Mouse (Mus musculus) erythroid progenitor cell, adult 5-6 weeks (primary cell): ENCODE data around the gene Ankrd55. TPM values are rescaled to one million over a fixed set of nuclear protein-coding genes. Genes with fewer than 3 reads are reported as not detected.
"Not testable (repeated sequence)": the region's sequence is repeated elsewhere in the genome, so short reads cannot be mapped to it uniquely, and the experiment has no call there.

ENCODE experiments used
- ATAC-seq: replicated peaks from 2 replicates; pipeline ENCODE4 v1.8.0; 2016; ENCODE audit warnings: moderate number of reproducible peaks, mild to moderate bottlenecking, moderate TSS enrichment, inconsistent platforms; ENCODE audit not compliant: poor library complexity, low FRiP score, severe bottlenecking
- total RNA-seq, 2 experiments: library from RNA; stranded (forward) in 1 of 2; stranded (reverse) in 1 of 2; fragments of 150-400 nt in 1 of 2; fragments of 186-747, 209-891 nt in 1 of 2; gene quantifications; 2 replicates each; pipeline versions ENCODE4 v1.2.3 to v1.2.4; 2015 to 2017; ENCODE audit warnings: low replicate concordance in 2 of 2

Gene Ankrd55
- total RNA-seq, 2 experiments from 2014 or later = not detected

DNA sequence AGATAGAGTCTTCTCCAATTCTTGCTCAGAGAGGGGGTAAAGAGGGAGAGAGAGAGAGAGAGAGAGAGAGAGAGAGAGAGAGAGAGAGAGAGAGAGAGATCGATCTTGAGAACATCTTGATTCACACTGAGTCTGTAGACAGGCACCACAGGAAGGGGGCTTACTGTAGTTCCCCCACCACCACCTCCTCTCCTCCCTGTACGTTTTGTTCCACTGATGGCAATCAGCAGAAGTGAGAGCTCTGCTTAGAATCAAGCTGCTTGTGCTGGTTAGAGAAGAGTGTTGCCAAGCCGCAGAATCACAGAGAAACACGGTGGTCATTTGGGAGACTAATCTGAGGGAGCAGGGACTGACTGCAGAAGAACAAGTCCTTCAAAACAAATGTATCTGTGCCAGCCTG is 1.7 kb downstream of the Ankrd55 start:
- ATAC-seq = no peak

DNA sequence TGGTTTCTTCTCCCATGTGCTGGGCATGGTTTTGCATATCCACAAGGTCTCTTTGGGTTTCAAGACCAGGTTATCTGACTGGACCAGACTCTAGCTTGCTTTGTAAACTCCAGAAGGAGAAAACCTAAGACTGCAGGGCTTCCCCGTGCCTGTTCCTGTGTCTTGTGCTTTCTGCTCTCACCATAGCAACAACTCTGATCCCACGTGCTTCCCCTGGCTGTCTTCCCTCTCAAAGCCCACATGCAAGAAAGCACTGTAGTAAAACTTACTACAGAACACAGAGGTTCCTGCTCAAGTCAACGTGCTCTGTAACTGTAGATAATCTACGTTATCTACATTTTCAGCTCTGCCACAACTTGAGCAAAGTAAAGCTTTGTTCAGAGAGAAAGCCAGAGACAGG is 4.2 kb downstream of the Ankrd55 start:
- no peak for ATAC-seq

DNA sequence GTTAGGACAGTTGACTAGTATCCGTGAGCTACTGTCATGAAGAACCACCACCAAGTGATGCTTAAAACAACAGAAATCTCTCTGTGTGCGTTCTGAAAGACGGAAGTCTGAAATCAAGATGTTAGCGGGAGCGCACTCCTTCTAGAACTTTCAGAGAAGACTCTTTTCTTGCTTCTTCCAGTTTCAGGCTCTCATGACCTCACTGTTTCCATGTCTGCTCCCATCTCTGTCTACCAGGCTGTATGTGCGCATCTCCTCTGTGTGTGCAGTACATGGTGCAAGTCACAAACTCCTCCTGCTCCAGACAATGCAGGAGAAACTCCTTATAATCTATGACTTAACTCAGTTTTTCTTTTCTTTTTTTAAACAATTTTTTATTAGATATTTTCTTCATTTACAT is 4.8 kb downstream of the Ankrd55 start:
- no peak for ATAC-seq

DNA sequence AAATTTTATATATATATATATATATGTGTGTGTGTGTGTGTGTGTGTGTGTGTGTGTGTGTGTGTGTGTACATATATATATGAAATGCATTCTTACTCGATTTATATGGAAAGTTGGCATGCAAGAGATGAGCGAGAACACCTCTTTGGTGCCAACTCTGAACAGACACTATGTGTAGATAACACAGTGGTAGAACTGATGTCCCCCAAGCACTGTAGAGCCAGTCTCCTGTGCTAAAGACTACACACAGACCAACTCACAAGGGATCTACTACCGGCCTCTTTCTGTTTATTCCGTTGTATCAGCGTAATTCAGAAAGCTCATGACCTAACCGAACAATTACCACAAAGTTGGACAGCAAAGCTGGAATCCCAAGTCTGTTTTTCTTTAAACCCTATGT is 6.2 kb downstream of the Ankrd55 start:
- no peak for ATAC-seq

DNA sequence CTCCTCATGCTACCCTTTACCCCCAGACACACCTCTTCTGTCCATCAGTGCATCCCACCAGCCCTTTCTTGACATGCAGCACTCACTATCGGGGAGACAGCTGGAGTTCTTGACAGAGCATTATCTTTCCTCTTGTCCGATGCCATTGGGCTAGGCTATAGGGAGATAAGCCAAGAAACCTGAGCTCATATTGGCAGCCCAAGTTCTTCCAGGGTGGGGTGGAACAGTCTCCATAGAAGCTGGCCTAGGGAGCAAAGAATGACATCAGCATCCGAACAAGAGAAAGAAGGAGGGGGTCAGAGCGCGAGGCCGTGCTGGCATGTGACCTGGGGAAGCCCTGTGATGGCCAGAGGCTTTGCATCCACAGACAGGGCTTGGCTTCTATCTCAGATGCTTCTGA is 9.5 kb downstream of the Ankrd55 start:
- no peak for ATAC-seq

DNA sequence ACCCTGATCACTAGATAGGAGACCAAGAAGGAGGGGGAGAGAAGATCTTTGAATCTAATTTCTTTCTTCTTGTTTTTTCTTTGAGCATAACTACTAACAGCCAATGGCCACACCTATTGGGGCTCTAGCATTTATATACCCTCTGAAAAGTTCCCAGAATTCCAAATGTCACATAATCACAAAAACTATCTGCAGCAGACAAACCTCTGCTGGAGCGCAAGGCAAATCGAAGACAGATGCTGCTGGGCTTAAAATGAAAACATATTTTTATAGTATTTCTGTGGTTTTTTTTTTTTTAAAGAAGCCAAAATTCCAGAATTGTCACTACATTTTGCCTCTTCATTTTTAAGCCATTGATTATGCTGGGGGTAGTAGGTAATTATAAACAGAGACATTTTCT is 15.2 kb downstream of the Ankrd55 start:
- no peak for ATAC-seq

DNA sequence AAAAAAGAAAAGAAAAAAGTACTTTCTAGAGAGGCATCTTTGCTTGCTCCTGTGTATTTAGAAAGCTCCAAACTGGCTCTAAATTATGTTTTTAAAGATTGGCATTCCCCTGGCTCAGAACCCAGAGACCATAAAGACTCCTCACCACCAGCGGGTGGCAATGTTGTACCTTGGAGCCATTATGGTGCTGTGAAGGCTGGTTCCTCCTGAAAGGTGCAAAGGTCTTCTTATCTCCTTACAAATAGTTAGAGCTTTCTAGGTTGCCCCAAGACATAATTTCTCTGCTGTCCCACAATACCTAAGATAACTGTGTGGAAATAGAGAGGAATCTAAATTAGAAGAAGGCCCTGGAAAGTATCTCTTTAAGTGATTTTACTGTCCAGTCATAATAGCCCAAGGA is 20.4 kb downstream of the Ankrd55 start:
- ATAC-seq = no peak

DNA sequence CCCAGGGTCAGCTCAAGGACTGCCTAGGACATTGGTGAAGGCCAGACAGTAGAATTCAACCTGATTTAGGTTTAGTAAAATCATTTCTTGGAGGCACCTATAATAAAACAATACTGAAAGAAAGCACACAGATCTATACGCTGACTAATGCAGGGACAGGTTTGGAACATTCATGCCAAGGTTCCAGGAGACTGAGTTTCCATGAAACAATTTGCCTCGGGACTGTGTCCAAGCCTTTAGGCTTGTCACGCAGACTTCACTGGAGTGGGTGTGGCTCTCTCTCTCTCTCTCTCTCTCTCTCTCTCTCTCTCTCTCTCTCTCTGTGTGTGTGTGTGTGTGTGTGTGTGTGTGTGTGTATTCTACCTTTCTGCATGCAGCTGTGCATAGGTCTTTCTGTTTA is 23.4 kb downstream of the Ankrd55 start:
- ATAC-seq = not testable (repeated sequence)

DNA sequence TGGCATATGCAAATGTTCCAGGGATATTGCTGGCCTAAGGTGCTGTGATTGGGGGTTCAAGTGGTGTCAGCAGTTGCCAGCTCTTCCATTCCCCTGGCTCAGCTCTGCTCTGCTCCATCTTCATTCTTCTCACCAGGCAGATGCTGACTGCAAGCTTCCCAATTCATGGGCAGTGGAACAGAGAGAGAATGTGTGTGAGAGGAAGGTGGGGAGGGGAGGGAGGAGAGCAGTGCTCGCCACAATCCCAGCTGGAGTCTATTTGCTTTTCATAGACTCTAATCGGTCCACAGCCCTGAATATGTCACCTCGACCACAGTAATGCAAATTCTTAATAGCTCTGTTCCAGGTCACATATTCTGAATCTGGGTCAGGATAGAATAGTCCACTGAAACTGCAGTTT is 27.2 kb downstream of the Ankrd55 start:
- ATAC-seq = no peak

DNA sequence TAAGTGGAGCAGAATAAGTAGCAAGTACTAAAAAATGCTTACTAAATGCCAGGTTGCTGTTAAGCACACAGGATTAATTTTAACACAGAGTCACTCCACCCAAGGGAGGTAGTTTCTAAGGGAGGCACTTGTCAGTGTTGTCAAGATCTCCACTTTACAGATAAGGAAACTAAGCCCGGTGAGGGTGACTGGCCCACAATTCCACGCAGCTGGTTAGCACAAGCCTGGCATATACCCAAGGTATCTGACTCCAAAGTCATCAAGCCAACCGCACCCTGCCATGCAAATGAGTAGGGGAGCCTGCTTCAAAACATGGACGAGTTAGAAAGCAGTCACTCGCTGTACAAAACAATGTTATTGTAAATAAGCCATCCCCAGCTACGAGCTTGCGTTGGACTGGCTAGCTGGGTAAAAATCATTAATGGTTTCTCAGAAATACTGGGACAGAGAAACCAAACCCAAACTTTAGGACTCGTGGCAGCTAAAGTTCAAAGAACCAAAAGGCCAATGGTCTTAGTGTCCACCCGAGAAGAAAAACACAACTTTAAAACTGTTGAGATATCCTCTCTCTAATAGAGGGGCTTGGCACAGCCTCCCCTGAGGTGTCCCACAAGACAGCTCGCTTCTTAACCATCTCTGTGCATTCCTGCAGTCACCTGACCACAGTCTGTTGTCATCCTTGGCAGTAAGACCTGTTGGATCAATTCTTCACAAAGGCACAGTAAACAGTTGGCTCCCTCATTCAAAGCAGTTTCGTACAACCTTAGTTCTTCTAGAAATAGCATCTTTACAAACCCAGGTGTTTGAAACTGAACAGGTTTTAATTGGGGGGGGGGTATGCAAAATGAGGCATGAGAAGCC is 28.6 kb downstream of the Ankrd55 start:
- ATAC-seq = no peak

DNA sequence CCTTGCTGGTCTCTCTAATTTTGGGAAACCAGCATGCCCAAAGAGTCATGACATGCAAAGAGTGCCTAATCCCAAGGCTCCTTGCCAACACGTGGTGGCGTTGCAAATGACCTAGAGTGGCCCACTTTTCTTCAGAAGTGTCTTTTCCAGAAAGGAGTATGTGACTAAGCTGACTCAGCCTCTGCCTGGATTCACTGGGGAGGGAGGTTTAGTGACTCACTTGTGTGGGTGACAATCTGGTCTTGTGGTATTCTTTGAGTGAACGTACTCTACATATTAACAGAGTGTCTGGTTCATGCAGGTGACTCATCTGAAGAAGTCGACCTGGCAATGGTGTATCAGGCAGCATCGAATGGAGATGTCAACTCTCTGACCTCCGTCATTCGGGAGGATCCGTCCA is 29.9 kb downstream of the Ankrd55 start:
- no peak for ATAC-seq

DNA sequence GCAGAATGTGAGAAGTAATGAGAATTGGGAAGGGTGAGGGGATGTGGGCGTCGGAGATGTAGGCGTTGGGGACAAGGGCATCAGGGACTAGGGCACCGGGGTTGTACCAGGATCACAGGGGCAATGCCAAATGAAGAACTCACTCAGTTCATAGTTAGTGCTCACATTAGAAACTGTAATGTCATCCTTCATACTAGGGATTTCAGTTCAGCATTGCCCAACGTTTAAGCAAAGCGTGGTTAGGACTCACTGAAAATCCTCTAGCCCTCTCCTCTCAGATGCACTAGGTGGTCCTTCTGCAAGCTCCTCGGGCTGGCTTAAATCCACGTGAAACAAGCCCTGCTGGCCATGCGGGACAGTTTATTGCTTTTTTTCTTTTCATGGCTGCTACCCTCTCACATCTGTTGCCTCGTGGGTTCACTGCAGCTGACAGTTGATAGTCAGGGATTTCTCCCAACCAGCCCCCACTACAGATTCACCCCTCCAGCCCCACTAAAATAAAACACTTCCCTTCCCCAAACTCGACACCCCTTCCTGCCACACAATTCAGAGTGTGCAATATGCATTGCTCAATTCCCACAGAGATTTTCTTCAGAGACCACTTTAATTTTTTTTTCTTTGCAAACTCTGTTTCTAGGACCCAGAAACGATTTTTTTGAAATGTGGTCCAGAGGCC is 35.5 kb downstream of the Ankrd55 start:
- no peak for ATAC-seq

DNA sequence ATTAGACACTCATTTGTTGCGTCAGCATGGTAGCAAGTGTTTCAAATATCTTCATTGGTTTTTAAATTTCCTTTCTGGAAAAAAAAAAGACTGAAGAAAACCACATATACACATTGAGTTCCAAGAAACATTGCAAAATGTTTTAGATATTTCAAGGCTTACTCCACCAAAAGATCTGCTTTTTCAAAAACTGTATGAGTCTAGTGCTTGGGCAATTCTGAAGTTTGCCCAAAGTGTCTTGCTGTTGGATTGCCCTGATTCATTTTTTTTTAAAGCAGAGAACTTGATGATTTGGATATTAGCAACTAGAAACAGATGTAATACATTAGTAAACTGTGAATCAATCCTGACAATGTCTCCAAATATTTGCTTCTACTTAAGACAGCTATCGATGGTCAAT is 36.9 kb downstream of the Ankrd55 start:
- no peak for ATAC-seq

DNA sequence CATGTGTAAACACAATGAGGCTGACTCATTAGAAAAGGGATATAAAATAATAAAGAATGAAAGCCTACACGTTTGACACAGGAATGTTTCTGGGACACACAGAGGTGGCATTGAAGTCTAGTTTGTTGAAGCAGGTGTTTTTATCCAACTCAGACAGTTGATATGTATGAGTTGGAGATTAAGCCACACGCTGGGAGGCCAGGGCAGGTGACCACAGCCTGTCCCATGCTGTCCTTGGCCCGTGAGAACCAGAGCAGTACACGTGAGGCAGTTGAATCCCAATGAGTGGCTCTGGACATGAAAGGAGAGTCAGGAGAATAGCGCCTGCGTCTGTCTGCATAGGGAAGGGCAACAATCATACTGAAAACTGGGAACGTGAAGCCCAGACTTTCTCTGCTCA is 38.2 kb downstream of the Ankrd55 start:
- ATAC-seq = no peak

DNA sequence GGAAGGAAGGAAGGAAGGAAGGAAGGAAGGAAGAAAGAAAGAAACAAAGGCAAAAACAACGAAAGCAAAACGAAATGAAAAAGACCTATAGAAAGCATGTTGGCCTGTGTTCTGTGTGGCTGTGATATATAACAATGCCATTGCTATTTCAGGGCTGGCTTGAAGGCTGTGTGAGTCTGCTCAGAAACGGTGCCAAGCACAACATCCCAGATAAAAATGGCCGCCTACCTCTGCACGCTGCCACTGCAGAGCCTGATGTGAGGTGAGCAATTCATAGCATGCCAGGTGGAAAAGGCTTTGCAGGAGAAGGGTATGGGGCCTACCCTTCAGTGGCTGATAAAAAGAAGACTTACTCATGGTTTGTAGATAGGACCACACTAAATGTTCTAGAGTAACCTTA is 38.7 kb downstream of the Ankrd55 start:
- no peak for ATAC-seq

DNA sequence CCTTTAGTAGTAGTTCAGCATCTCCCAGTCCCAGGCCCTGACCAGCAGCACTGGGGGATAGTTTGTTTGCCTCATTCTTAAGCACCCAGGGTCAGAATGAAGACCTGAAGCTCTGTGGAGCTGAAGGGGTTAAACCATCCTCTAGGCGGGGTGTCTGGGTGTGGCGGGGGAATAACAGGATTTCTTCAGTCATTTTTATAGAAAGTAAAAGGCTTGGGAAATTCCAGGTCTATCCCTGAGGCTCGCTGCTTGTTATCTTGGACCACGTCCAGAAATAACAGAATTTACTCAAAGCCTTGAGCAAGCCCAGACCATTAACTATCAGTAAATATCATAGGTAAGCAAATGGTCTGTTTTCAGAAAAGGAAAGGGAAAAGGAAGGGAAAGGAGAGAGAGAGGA is 39.3 kb downstream of the Ankrd55 start:
- no peak for ATAC-seq

DNA sequence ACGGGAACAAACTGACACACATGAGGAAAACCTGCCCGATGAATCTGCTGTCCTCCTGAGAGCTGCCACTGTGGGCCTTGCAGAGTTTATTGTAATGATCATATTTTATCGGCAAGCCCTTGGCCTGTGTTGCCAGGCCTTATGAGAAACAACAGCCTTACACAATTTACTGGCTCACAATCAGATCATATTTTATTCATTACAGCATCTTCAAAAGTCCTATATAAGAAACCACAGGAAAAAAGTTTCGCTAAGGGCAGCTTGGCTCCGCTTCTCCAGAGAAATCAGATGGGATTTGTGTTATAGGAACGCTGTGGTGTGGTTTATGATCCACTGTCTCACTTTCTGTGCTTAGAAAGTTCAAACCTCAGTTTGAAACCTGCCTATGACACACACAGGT is 42.0 kb downstream of the Ankrd55 start:
- ATAC-seq = no peak

DNA sequence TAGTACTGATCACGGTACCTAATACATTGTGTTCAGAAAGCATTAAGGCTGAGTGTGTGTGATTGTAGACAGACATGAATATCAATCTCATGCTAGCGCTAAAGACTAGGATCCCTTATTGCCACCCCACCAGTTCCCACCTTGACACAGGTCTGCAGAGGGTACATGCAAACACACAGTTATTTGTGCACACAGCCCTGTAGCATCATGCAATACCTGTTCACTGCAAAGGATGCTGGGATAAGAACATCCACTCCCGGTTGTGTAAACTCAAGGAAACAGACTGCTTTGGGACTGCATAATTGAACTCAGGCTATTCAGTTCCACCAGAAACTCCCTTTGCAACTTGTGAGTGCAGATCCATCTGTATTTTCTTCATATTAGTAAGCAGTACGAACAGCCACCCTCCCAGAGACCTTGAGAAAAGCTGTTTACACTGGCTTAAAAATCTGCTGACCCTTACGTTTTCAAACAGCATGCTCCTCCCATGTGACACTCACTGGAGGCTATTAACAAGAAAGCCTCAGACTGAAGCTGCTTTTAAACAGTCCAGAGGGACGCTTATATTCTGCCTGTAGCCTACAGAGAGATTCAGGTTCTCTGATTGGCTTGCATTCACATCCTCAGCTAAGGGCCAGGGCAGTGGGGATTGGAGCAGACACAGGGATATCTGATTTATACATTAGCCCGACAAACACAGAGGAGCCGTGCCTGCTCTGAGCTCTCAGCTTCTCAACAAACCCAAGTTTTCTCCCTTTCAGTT is 42.8 kb downstream of the Ankrd55 start:
- no peak for ATAC-seq

DNA sequence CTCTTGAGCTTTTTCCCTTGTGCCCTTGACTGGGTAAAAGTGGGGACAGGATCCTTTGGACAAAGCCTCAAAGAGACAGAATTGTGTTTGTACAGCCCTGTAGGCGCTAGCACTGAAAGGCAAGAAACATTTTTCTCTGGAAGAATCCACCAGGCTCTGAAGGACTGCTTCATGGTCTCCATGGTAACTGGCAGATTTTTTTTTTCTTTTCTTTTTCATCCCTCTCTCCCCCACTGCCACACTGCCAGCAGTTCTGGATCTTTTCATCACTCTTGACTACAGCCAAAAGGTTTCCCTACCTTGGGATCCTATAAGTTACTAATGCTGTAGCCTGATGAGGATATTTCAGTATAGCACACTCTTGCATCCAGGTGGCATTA is 43.4 kb downstream of the Ankrd55 start:
- ATAC-seq = no peak

DNA sequence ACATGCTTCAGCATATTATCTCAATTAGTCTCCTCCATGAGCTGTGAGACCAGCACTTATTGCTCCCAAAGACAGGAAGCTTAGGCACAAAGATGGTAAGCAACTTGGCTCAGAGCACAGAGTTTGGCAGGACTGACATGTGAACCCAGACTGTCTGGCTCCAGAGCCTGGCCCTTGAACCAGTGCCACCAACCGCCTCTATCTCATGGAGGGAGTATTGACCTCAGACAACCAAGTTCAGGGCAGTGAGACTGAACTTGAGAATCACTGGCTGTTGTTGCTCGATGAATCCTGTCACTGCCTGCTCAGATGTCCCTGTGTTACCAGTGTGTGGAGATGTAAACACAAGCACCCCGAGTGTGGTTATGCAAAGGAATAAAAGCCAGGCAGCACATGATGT is 47.3 kb downstream of the Ankrd55 start:
- no peak for ATAC-seq

DNA sequence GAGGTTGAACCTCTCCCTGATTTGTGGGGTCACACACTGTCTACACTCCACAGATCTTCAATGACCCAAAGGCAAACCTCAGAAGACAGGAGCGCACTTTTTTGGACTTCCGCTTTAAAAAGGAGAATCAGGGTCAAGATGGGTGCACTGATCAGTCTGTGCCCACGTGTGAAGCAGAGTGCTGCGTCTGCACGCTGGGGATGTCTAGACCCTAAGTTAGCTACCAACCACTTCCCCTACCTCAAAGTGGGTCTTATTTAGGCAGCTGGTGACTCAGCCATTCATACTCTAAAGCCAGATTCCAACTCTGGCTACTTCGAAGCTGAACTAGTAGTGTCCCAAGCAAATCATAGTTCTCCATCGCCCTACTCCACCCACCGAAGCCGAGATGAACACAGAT is 48.9 kb downstream of the Ankrd55 start:
- no peak for ATAC-seq
